Mouse (Mus musculus): Measurements from ENCODE around the gene Xntrpc. TPM values are rescaled to one million over a fixed set of nuclear protein-coding genes. Genes with fewer than 3 reads are reported as not detected.

The Xntrpc gene
- total RNA-seq, 1 experiment from 2014 or later = 1.5 TPM

Other genes with a start within 250 kb of the Xntrpc start
- 25.7 and 30.6 TPM in 2 replicates for gene Phox2a, start 247.4 kb upstream of the Xntrpc start, total RNA-seq (2021)
- 87.3 and 87.4 TPM in 2 replicates for gene Inppl1, start 227.5 kb upstream of the Xntrpc start, total RNA-seq (2021)
- 2.9 and 3.9 TPM in 2 replicates for gene Folr2, start 208.5 kb upstream of the Xntrpc start, total RNA-seq (2021)
- gene Anapc15, start 202.0 kb upstream of the Xntrpc start, total RNA-seq (2021) = 24.0 and 27.0 TPM in 2 replicates
- 2.6 and 3.0 TPM in 2 replicates for gene Folr1, start 194.9 kb upstream of the Xntrpc start, total RNA-seq (2021)
- 116 and 118 TPM in 2 replicates for gene Lamtor1, start 159.8 kb upstream of the Xntrpc start, total RNA-seq (2021)
- not detected in 2 replicates for gene Tomt, start 159.4 kb upstream of the Xntrpc start, total RNA-seq (2021)
- gene Lrrc51, start 131.8 kb upstream of the Xntrpc start, total RNA-seq (2021) = 6.0 and 7.3 TPM in 2 replicates
- gene Numa1, start 131.6 kb upstream of the Xntrpc start, total RNA-seq (2021) = 154 and 164 TPM in 2 replicates
- 5.6 and 5.8 TPM in 2 replicates for gene Il18bp, start 47.0 kb upstream of the Xntrpc start, total RNA-seq (2021)
- gene Rnf121, start 244 bp upstream of the Xntrpc start, total RNA-seq (2021) = 30.4 and 32.0 TPM in 2 replicates
- 12.1 and 17.2 TPM in 2 replicates for gene Xndc1, start 202 bp upstream of the Xntrpc start, total RNA-seq (2021)
- not detected in 2 replicates for gene Trpc2, start 17.4 kb downstream of the Xntrpc start, total RNA-seq (2021)
- gene Art1, start 36.0 kb downstream of the Xntrpc start, total RNA-seq (2021) = not detected in 2 replicates
- gene Art5, start 43.8 kb downstream of the Xntrpc start, total RNA-seq (2021) = 0.44 TPM in 1 of 2 replicates, not detected in the other
- not detected in 2 replicates for gene Chrna10, start 51.1 kb downstream of the Xntrpc start, total RNA-seq (2021)
- gene Nup98, start 144.5 kb downstream of the Xntrpc start, total RNA-seq (2021) = 56.4 and 61.3 TPM in 2 replicates
- gene Pgap2, start 144.5 kb downstream of the Xntrpc start, total RNA-seq (2021) = 75.7 and 87.8 TPM in 2 replicates
- 53.6 and 63.5 TPM in 2 replicates for gene Rhog, start 190.3 kb downstream of the Xntrpc start, total RNA-seq (2021)
- gene Stim1, start 202.1 kb downstream of the Xntrpc start, total RNA-seq (2021) = 71.0 and 88.3 TPM in 2 replicates

All from adrenal gland, postnatal 14 days (tissue).